Mouse (Mus musculus): ENCODE data around the gene Mapkbp1. TPM values are rescaled to one million over a fixed set of nuclear protein-coding genes. Genes with fewer than 3 reads are reported as not detected.

The Mapkbp1 gene
- polyA plus RNA-seq, 1 experiment from 2014 or later, result 6.8 TPM

DNA sequence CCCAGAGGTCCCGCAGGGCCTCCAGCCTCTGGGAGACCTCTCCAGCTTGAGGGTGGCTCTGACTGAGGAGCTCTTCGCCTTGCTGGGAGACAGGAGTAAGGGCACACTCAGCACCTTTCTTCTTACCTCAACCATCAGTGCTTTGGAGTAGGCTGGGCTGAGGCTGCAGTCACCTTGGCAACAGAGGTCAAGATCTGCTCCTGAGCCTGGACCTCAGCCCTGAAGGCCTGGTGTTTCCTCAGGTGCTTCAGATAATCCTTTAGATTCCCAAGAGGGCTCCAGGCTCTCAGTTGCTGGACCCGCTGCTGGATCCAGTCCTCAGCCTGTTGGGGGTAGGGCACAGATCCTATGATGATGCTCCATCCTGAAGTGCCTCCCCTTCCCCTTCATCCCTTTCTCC, 87.0 kb downstream of the Mapkbp1 start:
- H3K4me3 ChIP-seq (replicated peaks), result no peak overlapping the region
- no peak overlapping the region for H3K9ac ChIP-seq (replicated peaks)
- no peaks in the 10 kb centered on the region for H3K36me3 ChIP-seq
- H3K27me3 ChIP-seq (replicated peaks), result no peaks in the 10 kb centered on the region
- no peaks in the 10 kb centered on the region for H3K9me3 ChIP-seq (replicated peaks)
- H3K4me2 ChIP-seq, result no peak overlapping the region
- WGBS, result 85% methylated on average over 3 of the region's 3 CpGs
- H3K27ac ChIP-seq (replicated peaks), result no peak overlapping the region
- ATAC-seq (ENCODE audit: low FRiP score), result no peak
- no peaks in the 10 kb centered on the region for H3K4me1 ChIP-seq

DNA sequence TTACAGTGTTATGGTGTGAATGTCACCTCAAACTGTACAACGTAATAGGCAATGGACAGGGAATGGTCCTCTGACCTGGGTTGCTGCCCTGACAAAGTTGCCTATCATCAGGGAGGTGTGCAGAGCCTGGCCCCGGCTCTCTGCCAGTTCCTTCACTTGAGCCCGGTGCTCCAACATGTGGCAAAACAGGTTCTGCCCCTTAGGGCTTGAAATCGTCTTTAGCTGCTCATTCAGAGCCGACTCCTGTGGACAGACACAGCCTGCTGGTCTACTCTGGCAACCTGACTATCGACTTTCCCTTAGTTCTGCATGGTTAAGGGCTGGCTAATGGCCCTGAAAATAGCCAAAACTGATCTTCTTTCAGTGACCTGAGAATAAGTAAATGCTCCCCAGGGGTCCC, 87.7 kb downstream of the Mapkbp1 start:
- no peak for ATAC-seq (ENCODE audit: low FRiP score)
- no peaks in the 10 kb centered on the region for H3K4me1 ChIP-seq
- no peaks in the 10 kb centered on the region for H3K36me3 ChIP-seq
- H3K9me3 ChIP-seq (replicated peaks), result no peaks in the 10 kb centered on the region
- no peak overlapping the region for H3K9ac ChIP-seq (replicated peaks)
- no peaks in the 10 kb centered on the region for H3K27me3 ChIP-seq (replicated peaks)
- WGBS, result 69% methylated on average over 6 of the region's 6 CpGs
- H3K4me3 ChIP-seq (replicated peaks), result no peak overlapping the region
- no peak overlapping the region for H3K27ac ChIP-seq (replicated peaks)
- no peak overlapping the region for H3K4me2 ChIP-seq

DNA sequence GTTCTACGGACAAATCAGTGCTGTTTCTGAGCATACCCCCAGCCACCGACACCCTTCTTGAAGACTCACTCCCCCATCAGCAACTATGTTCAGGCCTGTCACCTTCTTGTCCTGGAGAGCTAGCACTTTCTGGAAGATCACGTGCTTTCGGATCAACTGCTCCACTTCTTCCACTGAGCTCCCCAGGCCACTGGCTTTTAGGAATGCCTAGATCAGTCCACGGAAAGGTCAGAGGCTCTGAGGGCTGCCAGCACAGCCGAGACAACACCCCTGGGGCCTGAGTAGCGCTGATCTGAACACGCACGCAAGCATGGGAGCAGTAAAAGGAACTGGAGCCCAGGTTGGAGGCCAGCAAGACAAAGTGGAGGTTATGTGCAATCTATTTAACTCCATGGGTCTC, 88.2 kb downstream of the Mapkbp1 start:
- Histone ChIP-seq H3K4me3 (replicated peaks) (no peak overlapping the region), H3K36me3 (no peaks in the 10 kb centered on the region), H3K27ac (replicated peaks) (no peak overlapping the region), H3K27me3 (replicated peaks) (no peaks in the 10 kb centered on the region), H3K9me3 (replicated peaks) (no peaks in the 10 kb centered on the region), H3K9ac (replicated peaks) (no peak overlapping the region), H3K4me2 (no peak overlapping the region), H3K4me1 (no peaks in the 10 kb centered on the region)
- ATAC-seq (ENCODE audit: low FRiP score), result no peak
- WGBS, result 75% methylated on average over 9 of the region's 9 CpGs

DNA sequence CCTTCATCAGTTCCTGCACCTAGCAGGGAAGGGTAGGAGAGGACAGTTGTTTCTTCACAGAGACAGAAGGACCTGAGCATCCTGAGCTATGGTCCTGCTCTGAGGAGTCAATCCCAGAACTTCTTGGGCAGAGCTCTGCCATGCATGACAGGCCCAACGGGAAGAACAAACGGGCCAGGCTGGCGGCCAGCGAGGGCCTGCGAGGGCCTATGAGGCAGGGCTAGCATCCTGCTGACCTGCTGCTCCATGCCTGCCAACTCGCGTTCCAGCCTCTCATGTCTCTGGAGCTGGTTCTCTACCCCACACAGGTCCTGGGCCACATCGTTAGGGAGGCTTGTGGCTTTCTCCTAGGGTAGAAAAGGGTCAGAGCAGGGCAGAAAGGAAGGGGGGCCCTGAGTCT, 89.7 kb downstream of the Mapkbp1 start:
- Histone ChIP-seq H3K4me2 (no peak overlapping the region), H3K9me3 (replicated peaks) (no peaks in the 10 kb centered on the region), H3K27ac (replicated peaks) (no peak overlapping the region), H3K9ac (replicated peaks) (no peak overlapping the region), H3K27me3 (replicated peaks) (no peaks in the 10 kb centered on the region), H3K36me3 (no peaks in the 10 kb centered on the region), H3K4me3 (replicated peaks) (no peak overlapping the region), H3K4me1 (no peaks in the 10 kb centered on the region)
- no peak for ATAC-seq (ENCODE audit: low FRiP score)
- 89% methylated on average over 8 of the region's 8 CpGs for WGBS

DNA sequence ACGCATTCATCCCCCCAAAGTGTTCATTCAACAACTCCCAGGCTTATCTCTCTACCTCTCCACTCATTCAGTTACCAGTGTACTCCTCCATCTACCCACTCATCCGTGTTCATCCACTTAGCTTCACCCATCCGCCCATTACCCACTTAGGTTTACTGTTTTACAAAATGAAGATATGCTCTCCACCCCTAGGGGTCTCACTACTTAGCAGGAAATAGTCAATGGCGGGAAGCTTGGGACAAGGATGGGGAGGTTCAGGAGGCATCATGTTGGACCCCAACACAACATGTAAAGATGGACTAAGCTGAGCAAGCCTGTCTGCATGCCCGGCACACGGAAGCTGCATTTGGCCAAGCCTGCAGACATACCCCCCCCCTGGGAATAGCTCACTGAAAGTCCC, 92.1 kb downstream of the Mapkbp1 start:
- no peaks in the 10 kb centered on the region for H3K27me3 ChIP-seq (replicated peaks)
- H3K9me3 ChIP-seq (replicated peaks), result no peaks in the 10 kb centered on the region
- no peak overlapping the region for H3K4me3 ChIP-seq (replicated peaks)
- no peak overlapping the region for H3K9ac ChIP-seq (replicated peaks)
- no peaks in the 10 kb centered on the region for H3K36me3 ChIP-seq
- 89% methylated on average over 6 of the region's 6 CpGs for WGBS
- no peak for ATAC-seq (ENCODE audit: low FRiP score)
- no peak overlapping the region for H3K27ac ChIP-seq (replicated peaks)
- peaks cover 7% of the 10 kb centered on the region; the same call in 1 of the 2 replicates for H3K4me1 ChIP-seq
- no peak overlapping the region for H3K4me2 ChIP-seq

DNA sequence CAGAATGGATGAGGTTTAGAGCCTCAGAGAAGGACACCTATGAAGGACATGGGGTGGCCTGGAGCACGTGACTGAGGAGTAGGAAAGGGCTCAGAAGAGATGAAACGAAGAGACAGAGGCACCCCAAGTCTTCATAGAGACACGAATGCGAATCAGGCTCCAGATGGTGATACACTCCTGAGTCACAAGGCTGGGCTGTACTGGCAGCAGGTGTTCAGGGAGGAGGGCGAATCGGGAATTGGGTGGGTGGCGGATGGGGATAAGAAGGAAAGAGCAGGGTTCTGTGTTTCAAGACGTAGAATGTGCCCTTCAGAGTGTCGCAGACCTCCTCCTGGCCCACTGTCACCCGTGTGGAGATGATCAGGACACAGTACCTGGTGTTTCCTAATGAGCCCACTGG, 92.7 kb downstream of the Mapkbp1 start:
- no peaks in the 10 kb centered on the region for H3K9me3 ChIP-seq (replicated peaks)
- H3K9ac ChIP-seq (replicated peaks), result no peak overlapping the region
- no peak overlapping the region for H3K4me2 ChIP-seq
- H3K4me3 ChIP-seq (replicated peaks), result no peak overlapping the region
- H3K27ac ChIP-seq (replicated peaks), result no peak overlapping the region
- 89% methylated on average over 10 of the region's 10 CpGs for WGBS
- H3K4me1 ChIP-seq, result peaks cover 7% of the 10 kb centered on the region; the same call in 1 of the 2 replicates
- no peaks in the 10 kb centered on the region for H3K27me3 ChIP-seq (replicated peaks)
- no peaks in the 10 kb centered on the region for H3K36me3 ChIP-seq
- ATAC-seq (ENCODE audit: low FRiP score), result no peak

DNA sequence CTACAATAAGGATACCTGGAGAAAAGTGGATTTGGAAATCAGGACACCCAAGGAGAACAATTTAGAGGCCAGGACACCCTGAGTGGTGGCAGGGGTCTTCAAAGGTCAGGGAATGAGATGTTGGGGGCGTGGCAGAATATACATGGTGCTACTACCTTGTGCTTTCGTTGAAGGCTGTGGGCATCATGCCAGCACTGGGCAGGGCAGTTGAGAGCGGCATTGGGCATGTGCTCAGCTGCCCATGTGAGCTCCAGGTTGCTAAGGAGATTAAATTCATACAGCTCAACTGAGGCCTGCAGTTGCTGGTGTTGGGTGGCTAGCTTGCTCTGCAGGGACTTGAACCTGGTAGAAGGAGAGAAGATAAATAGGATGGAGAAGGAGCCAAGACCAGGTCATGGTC, 93.7 kb downstream of the Mapkbp1 start:
- 85% methylated on average over 3 of the region's 3 CpGs for WGBS
- Histone ChIP-seq H3K27me3 (replicated peaks) (no peaks in the 10 kb centered on the region), H3K4me3 (replicated peaks) (no peak overlapping the region), H3K4me1 (peaks cover 7% of the 10 kb centered on the region; the same call in 1 of the 2 replicates), H3K27ac (replicated peaks) (no peak overlapping the region), H3K9me3 (replicated peaks) (no peaks in the 10 kb centered on the region), H3K36me3 (no peaks in the 10 kb centered on the region), H3K9ac (replicated peaks) (no peak overlapping the region), H3K4me2 (no peak overlapping the region)
- no peak for ATAC-seq (ENCODE audit: low FRiP score)

DNA sequence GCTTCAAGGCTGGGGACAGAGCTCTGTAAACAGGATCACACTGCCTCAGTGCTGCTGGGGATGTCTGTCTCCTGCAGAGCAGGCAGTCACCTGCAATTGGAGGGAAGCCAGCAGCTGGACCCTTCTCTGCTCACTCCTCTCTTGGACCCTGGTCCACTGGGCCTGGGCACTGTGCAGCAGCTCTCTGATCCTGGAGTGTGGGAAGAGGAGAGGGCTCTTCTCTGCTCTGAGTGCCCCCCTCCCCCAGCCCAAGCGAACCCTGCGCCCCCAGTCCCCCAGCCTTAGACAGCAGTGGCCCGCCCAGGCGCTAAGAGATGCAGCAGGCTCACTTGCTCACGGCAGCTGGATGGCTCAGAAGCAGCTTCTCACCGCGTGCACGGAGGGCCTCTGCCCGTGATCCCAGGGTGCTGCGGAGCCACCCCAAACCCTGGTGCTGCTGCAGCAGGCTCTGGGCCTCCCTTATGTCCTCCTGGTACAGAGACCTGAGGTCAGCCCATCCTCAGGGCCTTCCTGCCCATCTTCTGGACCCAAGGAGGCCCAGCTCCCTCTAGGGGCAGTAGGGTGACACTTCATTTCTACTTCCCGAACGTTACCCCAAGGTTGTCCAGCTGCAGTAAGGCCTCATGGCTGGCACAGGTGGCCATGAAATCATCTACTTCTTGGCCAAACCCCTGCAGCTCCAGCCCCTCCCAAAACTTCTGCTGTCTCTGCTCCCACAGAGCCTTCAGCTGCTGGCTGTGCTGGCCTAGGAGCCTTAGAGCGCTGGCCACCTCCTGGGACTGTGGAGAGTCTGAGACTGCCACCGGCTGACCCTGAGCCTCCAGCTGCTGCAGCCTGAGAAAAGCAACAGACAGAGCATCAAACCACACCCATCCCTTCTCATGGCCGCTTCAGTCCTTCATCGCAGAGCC, 96.3 kb downstream of the Mapkbp1 start:
- no peak overlapping the region for H3K4me3 ChIP-seq (replicated peaks)
- H3K9me3 ChIP-seq (replicated peaks), result no peaks in the 10 kb centered on the region
- H3K4me1 ChIP-seq, result peaks cover 7% of the 10 kb centered on the region; the same call in 1 of the 2 replicates
- no peaks in the 10 kb centered on the region for H3K36me3 ChIP-seq
- peak; percentile 46 for ATAC-seq (ENCODE audit: low FRiP score)
- H3K27me3 ChIP-seq (replicated peaks), result no peaks in the 10 kb centered on the region; the same call in 1 of the 2 replicates
- no peak overlapping the region for H3K9ac ChIP-seq (replicated peaks)
- WGBS, result 42% methylated on average over 16 of the region's 16 CpGs
- no peak overlapping the region for H3K4me2 ChIP-seq
- H3K27ac ChIP-seq (replicated peaks), result no peak overlapping the region

DNA sequence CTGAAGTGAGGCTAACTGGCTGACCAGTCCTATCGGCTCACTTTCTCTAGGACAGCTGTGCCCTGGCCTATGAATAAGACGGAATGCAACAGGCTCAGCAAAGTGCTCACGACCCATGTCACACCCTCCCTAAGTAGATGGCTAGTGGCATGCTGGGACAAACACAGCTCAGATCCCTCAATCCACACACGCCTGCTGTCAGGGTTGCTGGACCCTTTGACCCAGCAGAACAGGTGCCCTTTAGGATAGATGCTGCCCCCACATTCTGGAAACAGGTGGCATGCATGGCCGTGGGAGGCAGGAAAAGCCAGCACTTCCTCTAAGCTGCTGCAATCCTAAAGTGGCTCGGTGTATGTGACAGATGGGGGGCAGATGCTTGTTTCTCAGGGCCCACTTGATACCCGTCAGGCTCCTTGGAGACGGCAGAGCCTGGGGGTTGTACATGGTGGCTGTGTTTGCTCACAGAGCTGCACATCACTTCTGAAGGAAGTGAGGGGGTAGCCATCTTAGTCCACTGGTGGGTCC, 97.0 kb downstream of the Mapkbp1 start:
- no peaks in the 10 kb centered on the region; the same call in 1 of the 2 replicates for H3K27me3 ChIP-seq (replicated peaks)
- no peak overlapping the region for H3K27ac ChIP-seq (replicated peaks)
- H3K36me3 ChIP-seq, result no peaks in the 10 kb centered on the region
- no peak overlapping the region for H3K4me3 ChIP-seq (replicated peaks)
- no peak for ATAC-seq (ENCODE audit: low FRiP score)
- no peaks in the 10 kb centered on the region for H3K9me3 ChIP-seq (replicated peaks)
- no peak overlapping the region for H3K9ac ChIP-seq (replicated peaks)
- no peak overlapping the region for H3K4me2 ChIP-seq
- 76% methylated on average over 8 of the region's 8 CpGs for WGBS
- peaks cover 7% of the 10 kb centered on the region; the same call in 1 of the 2 replicates for H3K4me1 ChIP-seq

DNA sequence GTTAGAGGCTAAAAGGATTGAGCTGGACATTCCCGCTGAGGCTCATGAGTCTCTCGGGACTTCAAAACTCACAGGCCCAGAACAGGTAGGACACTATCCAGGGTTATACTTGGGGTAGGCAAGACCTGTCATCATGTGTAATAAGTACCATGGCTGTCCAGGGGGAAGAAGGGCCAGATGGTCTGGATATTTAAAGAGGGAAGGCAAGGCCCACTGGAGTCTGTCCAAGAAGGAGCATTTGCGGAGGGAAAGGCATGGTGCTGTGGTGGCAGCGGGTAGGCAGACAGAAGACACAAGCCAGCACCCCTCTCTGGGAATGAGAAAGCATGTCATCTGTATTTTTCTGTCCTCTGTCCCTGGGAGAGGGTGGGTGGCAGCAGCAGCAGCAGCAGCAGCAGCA, 101.6 kb downstream of the Mapkbp1 start:
- Histone ChIP-seq H3K9me3 (replicated peaks) (no peaks in the 10 kb centered on the region), H3K4me1 (peaks cover 13% of the 10 kb centered on the region), H3K27me3 (replicated peaks) (peaks cover 31% of the 10 kb centered on the region), H3K9ac (replicated peaks) (no peak overlapping the region), H3K4me3 (replicated peaks) (no peak overlapping the region), H3K4me2 (no peak overlapping the region), H3K27ac (replicated peaks) (no peak overlapping the region), H3K36me3 (no peaks in the 10 kb centered on the region)
- 91% methylated on average over 4 of the region's 4 CpGs for WGBS
- ATAC-seq (ENCODE audit: low FRiP score), result no peak

DNA sequence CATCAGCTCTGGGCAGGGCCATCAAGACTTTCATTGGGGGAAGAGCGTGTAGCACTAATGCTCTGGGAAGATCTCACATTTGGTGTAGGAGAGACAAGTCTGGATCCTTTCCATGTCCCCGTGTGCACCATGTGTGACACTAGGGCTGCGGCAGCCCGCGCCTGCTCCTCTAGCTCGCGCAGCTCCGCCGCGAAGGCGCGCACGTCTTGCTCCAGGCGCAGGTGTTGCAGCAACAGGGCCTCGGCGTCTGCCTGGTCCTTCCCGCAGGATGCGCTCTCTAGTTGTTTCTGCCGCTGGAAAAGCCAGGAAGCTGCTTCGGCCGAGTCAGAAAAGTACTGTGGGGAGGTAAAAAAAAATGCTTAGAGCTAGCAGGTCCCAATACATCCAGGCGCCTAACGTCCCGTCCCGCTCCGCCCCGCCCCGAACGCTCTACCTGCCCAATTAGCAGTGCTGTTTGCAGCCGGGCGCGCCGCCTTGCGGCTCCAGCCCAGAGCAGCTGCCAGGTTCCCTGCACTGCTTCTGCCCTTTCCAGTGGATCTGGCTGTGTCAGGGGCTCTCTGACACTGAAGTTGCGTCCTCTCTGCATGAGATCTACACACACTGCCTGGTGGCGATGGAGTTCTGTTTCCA, 103.7 kb downstream of the Mapkbp1 start:
- 2% methylated on average over 36 of the region's 36 CpGs for WGBS
- H3K36me3 ChIP-seq, result no peaks in the 10 kb centered on the region
- peaks cover 11% of the 10 kb centered on the region for H3K4me1 ChIP-seq
- H3K4me3 ChIP-seq (replicated peaks), result peak overlapping the region; percentile 45
- peak overlapping the region; percentile 14 for H3K9ac ChIP-seq (replicated peaks)
- peak overlapping the region; percentile 72 for H3K4me2 ChIP-seq
- H3K9me3 ChIP-seq (replicated peaks), result no peaks in the 10 kb centered on the region
- H3K27me3 ChIP-seq (replicated peaks), result peaks cover 31% of the 10 kb centered on the region
- H3K27ac ChIP-seq (replicated peaks), result no peak overlapping the region
- peak; percentile 80 for ATAC-seq (ENCODE audit: low FRiP score)

Data from neural tube, embryonic 15.5 days (tissue).